Comparison of ENCODE assay signal across 10 mouse cellular contexts in genomic region chr17:78246634-78247383, GRCm38 (mm10). TPM values are rescaled to one million over a fixed set of nuclear protein-coding genes. Genes with fewer than 3 reads are reported as not detected.
A peak's percentile ranks its signal among the peaks of the same experiment; 100 is the strongest.
DNase-seq lines count a peak whose midpoint lies in the region; ATAC-seq and TF ChIP-seq lines count a peak whose summit lies in the region.
"Had no signal": no experiment of that assay in that cellular context is flagged by ENCODE, and none has a peak within 500 bp of the region (broad histone marks: within the 10 kb centered on the region; RNA-seq: fewer than 3 reads in every experiment).

No protein-coding gene starts in this region.

- H3K4me1 ChIP-seq in heart, postnatal 0 days (ENCODE audit: control insufficient read depth, insufficient read depth), result peaks cover 21% of the 10 kb centered on the region
- peaks cover 0 to 12% of the 10 kb centered on the region in 2 experiments; a peak in 3 of 4 replicates for H3K4me1 ChIP-seq in MEL (ENCODE audit: control insufficient read depth in 1 of 2, insufficient read depth in 2 of 2, low read length in 2 of 2)

- no peaks in the 10 kb centered on the region for H3K36me3 ChIP-seq in heart, postnatal 0 days (replicated peaks; ENCODE audit: control insufficient read depth, insufficient read depth, low read length)
- peaks cover 0 to 14% of the 10 kb centered on the region in 2 experiments; a peak in 2 of 4 replicates for H3K36me3 ChIP-seq in MEL (ENCODE audit: control insufficient read depth in 1 of 2, insufficient read depth in 2 of 2, low read length in 2 of 2)
- H3K36me3 ChIP-seq: hindbrain, embryonic 12.5 days; limb, embryonic 13.5 days had no signal

- TF ChIP-seq RAD21 in MEL (IDR thresholded peaks at IDR 0.05; ENCODE audit: low read depth, low read length), result no peak

- peak overlapping the region; percentile 66 for H3K27ac ChIP-seq in heart, postnatal 0 days (ENCODE audit: low read depth)
- H3K27ac ChIP-seq in MEL (ENCODE audit: control insufficient read depth, low read depth, low read length), result no peak overlapping the region
- H3K27ac ChIP-seq: hindbrain, embryonic 12.5 days; limb, embryonic 13.5 days had no signal

- no peak overlapping the region for H3K9ac ChIP-seq in heart, postnatal 0 days (replicated peaks; ENCODE audit: low read depth, low read length)
- no peak overlapping the region for H3K9ac ChIP-seq in MEL (ENCODE audit: control insufficient read depth, low read depth, low read length, poor library complexity, severe bottlenecking)
- H3K9ac ChIP-seq: hindbrain, embryonic 12.5 days; limb, embryonic 13.5 days had no signal

- peak; percentile 52 for ATAC-seq in heart, postnatal 0 days (ENCODE audit: insufficient read depth, low read depth)
- peak; percentile 57 for ATAC-seq in inflammation-experienced regulatory T-cells, adult 6 months
- ATAC-seq in megakaryocyte progenitor cell, adult 5-6 weeks (replicated peaks; ENCODE audit: poor library complexity), result peak; percentile 70

- H3K9me3 ChIP-seq in heart, postnatal 0 days (replicated peaks; ENCODE audit: control insufficient read depth, low read length), result no peaks in the 10 kb centered on the region
- no peaks in the 10 kb centered on the region for H3K9me3 ChIP-seq in MEL (replicated peaks; ENCODE audit: insufficient read depth, low read length)
- H3K9me3 ChIP-seq: hindbrain, embryonic 12.5 days; limb, embryonic 13.5 days had no signal

- TF ChIP-seq CTCF in heart, postnatal 0 days (IDR thresholded peaks at IDR 0.05; ENCODE audit: low read depth), result no peak
- no peak for TF ChIP-seq CTCF in MEL (IDR thresholded peaks at IDR 0.05 in 2 of 3, conservative IDR thresholded peaks at IDR 0.05 in 1 of 3; ENCODE audit: control insufficient read depth in 1 of 3, insufficient read depth in 1 of 3, low read depth in 2 of 3, low read length in 3 of 3, poor library complexity in 1 of 3, severe bottlenecking in 1 of 3)

- WGBS in heart, postnatal 0 days, result 64% methylated on average over 11 of the region's 11 CpGs

- H3K79me2 ChIP-seq in MEL (ENCODE audit: control insufficient read depth, insufficient read depth, low read length, poor library complexity), result no peaks in the 10 kb centered on the region

- peak; percentile 63 for DNase-seq in heart, postnatal 0 days (ENCODE audit: low spot score)
- no peak for DNase-seq in heart, postnatal 4 days
- DNase-seq in MEL (ENCODE audit: low read depth, low spot score) (peak; percentile 51), MN1 (ENCODE audit: low spot score) (no peak)
- no peak for DNase-seq in thymus, postnatal 25 days
- DNase-seq in spleen, postnatal 4 days (ENCODE audit: low spot score in 2 of 2), result no peak

- no peak for TF ChIP-seq EP300 in heart, postnatal 0 days (IDR thresholded peaks at IDR 0.05; ENCODE audit: low read depth)
- no peak for TF ChIP-seq EP300 in MEL (IDR thresholded peaks at IDR 0.05; ENCODE audit: low read depth in 1 of 2, low read length in 2 of 2)

- no peak overlapping the region for H3K4me3 ChIP-seq in heart, postnatal 0 days (ENCODE audit: low read depth, low read length)
- no peak overlapping the region for H3K4me3 ChIP-seq in MEL (ENCODE audit: control insufficient read depth in 1 of 2, insufficient read depth in 1 of 2, low read depth in 2 of 2, low read length in 2 of 2)
- H3K4me3 ChIP-seq: hindbrain, embryonic 12.5 days; limb, embryonic 13.5 days had no signal

- H3K4me2 ChIP-seq in heart, postnatal 0 days (ENCODE audit: low read depth, low read length), result no peak overlapping the region
- H3K4me2 ChIP-seq: hindbrain, embryonic 12.5 days; limb, embryonic 13.5 days had no signal

- H3K27me3 ChIP-seq in heart, postnatal 0 days (ENCODE audit: control insufficient read depth, insufficient read depth, low read length), result no peaks in the 10 kb centered on the region
- H3K27me3 ChIP-seq in MEL (ENCODE audit: control insufficient read depth in 1 of 2, insufficient read depth in 2 of 2, low read length in 2 of 2), result no peaks in the 10 kb centered on the region
- H3K27me3 ChIP-seq: hindbrain, embryonic 12.5 days; limb, embryonic 13.5 days had no signal

- no peak for TF ChIP-seq POLR2A in MEL (IDR thresholded peaks at IDR 0.05; ENCODE audit: control insufficient read depth in 1 of 2, insufficient read depth in 1 of 2, low read depth in 1 of 2, low read length in 2 of 2, poor library complexity in 1 of 2)

TF ChIP-seq in MEL, 35 proteins besides CTCF, POLR2A, EP300 and RAD21:
- TF ChIP-seq CHD1 (IDR thresholded peaks at IDR 0.05; ENCODE audit: low read depth, low read length), result no peak
- TF ChIP-seq UBTF (IDR thresholded peaks at IDR 0.05; ENCODE audit: borderline replicate concordance, insufficient read depth, low read depth, low read length), result no peak
- no peak for TF ChIP-seq MAFK (IDR thresholded peaks at IDR 0.05; ENCODE audit: borderline replicate concordance, low read depth, low read length)
- no peak for TF ChIP-seq ZMIZ1 (IDR thresholded peaks at IDR 0.05; ENCODE audit: low read depth, low read length)
- TF ChIP-seq BHLHE40 (IDR thresholded peaks at IDR 0.05; ENCODE audit: borderline replicate concordance, low read depth, low read length), result no peak
- no peak for TF ChIP-seq MYB (IDR thresholded peaks at IDR 0.05; ENCODE audit: low read depth, low read length)
- TF ChIP-seq ZC3H11A (IDR thresholded peaks at IDR 0.05; ENCODE audit: low read depth, low read length), result no peak
- no peak for TF ChIP-seq GATA1 (IDR thresholded peaks at IDR 0.05; ENCODE audit: low read depth, low read length)
- TF ChIP-seq TBP (IDR thresholded peaks at IDR 0.05; ENCODE audit: low read depth, low read length), result no peak
- TF ChIP-seq ELF1 (IDR thresholded peaks at IDR 0.05; ENCODE audit: low read depth, low read length), result no peak
- no peak for TF ChIP-seq POLR2AphosphoS2 (IDR thresholded peaks at IDR 0.05; ENCODE audit: low read length)
- no peak for TF ChIP-seq MXI1 (IDR thresholded peaks at IDR 0.05; ENCODE audit: low read depth, low read length)
- TF ChIP-seq GABPA (IDR thresholded peaks at IDR 0.05; ENCODE audit: low read depth, low read length), result no peak
- TF ChIP-seq CHD2 (IDR thresholded peaks at IDR 0.05; ENCODE audit: low read length), result no peak
- TF ChIP-seq SMC3 (IDR thresholded peaks at IDR 0.05; ENCODE audit: low read depth, low read length), result no peak
- no peak for TF ChIP-seq KAT2A (conservative IDR thresholded peaks at IDR 0.05; ENCODE audit: low read depth, low read length)
- no peak for TF ChIP-seq MYC (IDR thresholded peaks at IDR 0.05; ENCODE audit: low read depth, low read length)
- TF ChIP-seq NRF1 (IDR thresholded peaks at IDR 0.05; ENCODE audit: insufficient read depth, low read depth, low read length, poor library complexity, severe bottlenecking), result no peak
- no peak for TF ChIP-seq USF2 (IDR thresholded peaks at IDR 0.05; ENCODE audit: borderline replicate concordance in 1 of 2, insufficient read depth in 1 of 2, low read depth in 1 of 2, low read length in 2 of 2)

RNA-seq across cellular contexts. Expression of gene Crim1, which starts 46.8 kb away (rescaled TPM):
- 36.1 and 47.5 TPM in 2 replicates for total RNA-seq in heart, postnatal 0 days (2014; rRNA removed; ENCODE audit: low replicate concordance)
- polyA plus RNA-seq in heart, postnatal 0 days (2015; fragmentation: Nextera tagmentation; extraction: Ambion mirVana), result 3.1 and 3.3 TPM in 2 replicates
- total RNA-seq in heart, postnatal 4 days (2021), result 10 to 100 TPM; 40.1 to 42.1 TPM
- total RNA-seq in MEL (2012; rRNA removed), result not detected in 2 replicates
- polyA plus RNA-seq in MEL (2012; ENCODE audit: insufficient read depth in 1 of 2, insufficient read length in 2 of 2, low read depth in 1 of 2, low replicate concordance in 2 of 2, missing spikeins in 1 of 2), result not detected
- 1 to 10 TPM; 4.9 to 8.3 (median 7.9) TPM for polyA plus RNA-seq in inflammation-experienced regulatory T-cells, adult 6 months (2017; shearing (Covaris generic))
- total RNA-seq in megakaryocyte progenitor cell, adult 5-6 weeks (2015), result 1.2 and 2.1 TPM in 2 replicates
- total RNA-seq in megakaryocyte progenitor cell, adult 5-6 weeks (2017), result 0.79 and 1.3 TPM in 2 replicates

Comparison
In these comparisons a context has a peak if more than half of its experiments do, and no peak if none do; other contexts are left out.
1. DNase-seq: peak in heart, postnatal 0 days (single experiment) and MEL (single experiment); none in heart, postnatal 4 days (single experiment), thymus, postnatal 25 days (single experiment), spleen, postnatal 4 days (0 of 2) and MN1 (single experiment).
2. RNA of gene Crim1, which starts 46.8 kb away (total RNA-seq): 36.1 to 47.5 TPM in heart, postnatal 0 days and 40.1 to 42.1 TPM in heart, postnatal 4 days; 0.79 to 2.1 TPM in megakaryocyte progenitor cell, adult 5-6 weeks and not detected in MEL; every median in the first group is over 10 times any median in the second.
3. Peak in every context shown above with its lines, with median percentiles within 50 percentile points of each other: ATAC-seq.